Mouse (Mus musculus) small intestine, adult 2 months (tissue): ENCODE results near the gene Gucy2c.

Experiments used
- CTCF ChIP-seq: fragments of 200-500 bp; IDR thresholded peaks from 2 replicates; pipeline ENCODE4 v1.5.1; 2012; ENCODE audit warnings: low read depth, mild to moderate bottlenecking, control low read depth, inconsistent platforms, low read length, moderate library complexity, mixed read lengths; ENCODE audit not compliant: insufficient replicate concordance, insufficient read length; ENCODE audit errors: extremely low read depth
- POLR2A ChIP-seq: fragments of 200-500 bp; IDR thresholded peaks from 2 replicates; pipeline ENCODE4 v1.6.1; 2012; ENCODE audit warnings: low read depth, mild to moderate bottlenecking, control low read depth, inconsistent platforms, low read length, moderate library complexity

DNA sequence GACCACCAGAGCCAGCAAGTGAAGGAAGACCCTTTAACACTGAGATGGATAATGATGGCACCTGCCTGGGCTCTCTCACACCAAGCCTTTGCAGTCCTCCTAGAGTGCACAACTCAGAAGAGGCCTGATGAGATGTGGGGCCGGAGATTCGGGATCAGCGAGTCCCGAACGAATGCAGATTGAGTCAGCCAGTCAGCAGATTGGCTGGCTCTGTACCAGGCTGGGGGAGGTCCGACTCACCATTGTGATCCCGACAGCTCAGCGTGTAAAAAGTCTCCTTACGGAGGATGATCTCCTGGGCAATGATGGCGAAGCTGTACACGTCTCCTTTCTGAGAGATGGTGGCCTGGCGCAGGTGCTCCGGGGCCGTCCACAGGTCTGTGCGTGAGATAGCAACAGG, 61.1 kb downstream of the Gucy2c start:
- no peak for TF ChIP-seq CTCF
- no peak for TF ChIP-seq POLR2A
